Mouse (Mus musculus) liver, embryonic 14.5 days (tissue): ENCODE data around the gene Ppp3r2.

ENCODE experiments used
- CTCF ChIP-seq: IDR thresholded peaks from 2 replicates; pipeline ENCODE4 v1.5.1; 2016; ENCODE audit warnings: antibody characterized with exemption, low read depth, control low read depth
- EP300 ChIP-seq: IDR thresholded peaks from 2 replicates; pipeline ENCODE4 v1.6.1; 2016; ENCODE audit warnings: antibody characterized with exemption, low read depth

- no peak for TF ChIP-seq CTCF
- TF ChIP-seq EP300 = no peak
These were observed 5.0 kb downstream of the Ppp3r2 start for GRCm38 (mm10) chr4:49676790-49677189.
